Mouse (Mus musculus) liver, embryonic 13.5 days (tissue): ENCODE data around the gene Suclg2. TPM values are rescaled to one million over a fixed set of nuclear protein-coding genes. Genes with fewer than 3 reads are reported as not detected.

Source experiments
- ATAC-seq: fragments of 200-750 bp; cut with Nextera tagmentation; 2 replicates; pipeline ENCODE4 v1.8.0; 2017; ENCODE audit warnings: low read depth, mild to moderate bottlenecking, moderate number of reproducible peaks, moderate library complexity
- DNase-seq: peaks from one replicate; pipeline ENCODE4 v3.0.0; 2022
- H3K27ac ChIP-seq: fragments of 300-500 bp; sonication (generic); 2 replicates; pipeline ENCODE4 v1.5.1; 2015; ENCODE audit warnings: moderate library complexity, mild to moderate bottlenecking, inconsistent platforms
- H3K27me3 ChIP-seq: fragments of 300-500 bp; sonication (generic); 2 replicates; pipeline ENCODE4 v1.6.1; 2015; ENCODE audit warnings: mild to moderate bottlenecking, inconsistent platforms
- H3K36me3 ChIP-seq: fragments of 300-500 bp; sonication (generic); 2 replicates; pipeline ENCODE4 v1.6.1; 2015; ENCODE audit warnings: mild to moderate bottlenecking, inconsistent platforms
- H3K4me1 ChIP-seq: fragments of 300-500 bp; sonication (generic); replicated peaks from 2 replicates; pipeline ENCODE4 v1.6.1; 2015; ENCODE audit warnings: inconsistent platforms
- H3K4me2 ChIP-seq: fragments of 300-500 bp; sonication (generic); 2 replicates; pipeline ENCODE4 v1.6.1; 2015; ENCODE audit warnings: inconsistent platforms, mild to moderate bottlenecking, moderate library complexity
- H3K4me3 ChIP-seq: fragments of 300-500 bp; sonication (generic); replicated peaks from 2 replicates; pipeline ENCODE4 v1.5.1; 2015; ENCODE audit warnings: mild to moderate bottlenecking, inconsistent platforms
- H3K9ac ChIP-seq: fragments of 300-500 bp; sonication (generic); 2 replicates; pipeline ENCODE4 v1.6.1; 2015; ENCODE audit warnings: mild to moderate bottlenecking, inconsistent platforms
- H3K9me3 ChIP-seq: fragments of 300-500 bp; sonication (generic); replicated peaks from 2 replicates; pipeline ENCODE4 v1.6.1; 2016; ENCODE audit warnings: inconsistent platforms
- WGBS: fragments of 180-500 bp; shearing (Covaris S2); methylation state at CpG from one replicate; pipeline ENCODE4 v1.1.7; 2015; ENCODE audit not compliant: insufficient replicate concordance; 5-methylcytosine and 5-hydroxymethylcytosine counted together
- polyA plus RNA-seq: library from polyadenylated mRNA; unstranded; fragments of >200 nt; fragmentation: Nextera tagmentation; extraction: Ambion mirVana; gene quantifications from 2 replicates; pipeline ENCODE4 v1.2.1, GENCODE M21; 2015

Suclg2 gene
- 40.6 and 49.9 TPM in 2 replicates for polyA plus RNA-seq

GRCm38 (mm10) chr6:95718031-95718968 is at the start of gene Suclg2:
TSS of gene Suclg2 (minus strand) at chr6:95718800.
- H3K4me1 ChIP-seq: peaks cover 62% of the 10 kb centered on the region
- 0% methylated on average over 63 of the region's 74 CpGs for WGBS
- ATAC-seq (peak; percentile 93), DNase-seq (peak; percentile 64)
- peak within 1 kb of the TSS; percentile 92 for H3K4me2 ChIP-seq
- peak within 1 kb of the TSS; percentile 84 for H3K4me3 ChIP-seq
- H3K27me3 ChIP-seq: no peaks in the 10 kb centered on the region
- H3K9ac ChIP-seq: peak within 1 kb of the TSS; percentile 89
- H3K36me3 ChIP-seq: no peaks in the 10 kb centered on the region
- no peaks in the 10 kb centered on the region for H3K9me3 ChIP-seq
- peak within 1 kb of the TSS; percentile 53 for H3K27ac ChIP-seq

GRCm38 (mm10) chr6:95766566-95766965 is 48.0 kb upstream of the Suclg2 start:
- 54% methylated on average over 4 of the region's 4 CpGs for WGBS
- Histone ChIP-seq H3K36me3 (no peaks in the 10 kb centered on the region), H3K9ac (no peak overlapping the region), H3K9me3 (no peaks in the 10 kb centered on the region), H3K27ac (no peak overlapping the region), H3K4me1 (no peaks in the 10 kb centered on the region), H3K27me3 (no peaks in the 10 kb centered on the region), H3K4me3 (no peak overlapping the region), H3K4me2 (no peak overlapping the region)
- no peak for DNase-seq
- ATAC-seq: no peak

- Histone ChIP-seq H3K4me3 (no peak overlapping the region), H3K9ac (no peak overlapping the region), H3K4me1 (no peaks in the 10 kb centered on the region), H3K36me3 (no peaks in the 10 kb centered on the region), H3K27ac (no peak overlapping the region), H3K4me2 (no peak overlapping the region), H3K27me3 (no peaks in the 10 kb centered on the region), H3K9me3 (no peaks in the 10 kb centered on the region)
- WGBS: 67% methylated on average over 10 of the region's 10 CpGs
- no peak for DNase-seq
- no peak for ATAC-seq
These were observed 41.1 kb upstream of the Suclg2 start for GRCm38 (mm10) chr6:95759558-95760172.

- DNase-seq: no peak
These were observed 23.8 kb upstream of the Suclg2 start for GRCm38 (mm10) chr6:95742378-95742777.

GRCm38 (mm10) chr6:95731570-95732367 is 13.2 kb upstream of the Suclg2 start:
- DNase-seq (no peak), ATAC-seq (no peak)
- WGBS: 56% methylated on average over 11 of the region's 11 CpGs
- no peaks in the 10 kb centered on the region for H3K27me3 ChIP-seq
- H3K27ac ChIP-seq: no peak overlapping the region
- no peaks in the 10 kb centered on the region for H3K36me3 ChIP-seq
- no peaks in the 10 kb centered on the region for H3K4me1 ChIP-seq
- no peaks in the 10 kb centered on the region for H3K9me3 ChIP-seq
- H3K4me3 ChIP-seq: no peak overlapping the region
- H3K4me2 ChIP-seq: no peak overlapping the region
- H3K9ac ChIP-seq: no peak overlapping the region

More at GRCm38 (mm10) chr6:95742378-95742777, 23.8 kb upstream of the Suclg2 start:
- no peaks in the 10 kb centered on the region for H3K36me3 ChIP-seq
- no peak for ATAC-seq
- H3K4me2 ChIP-seq: no peak overlapping the region
- H3K4me3 ChIP-seq: no peak overlapping the region
- no peaks in the 10 kb centered on the region for H3K9me3 ChIP-seq
- H3K4me1 ChIP-seq: no peaks in the 10 kb centered on the region
- H3K9ac ChIP-seq: no peak overlapping the region
- 59% methylated on average over 4 of the region's 4 CpGs for WGBS
- H3K27ac ChIP-seq: no peak overlapping the region
- no peaks in the 10 kb centered on the region for H3K27me3 ChIP-seq

GRCm38 (mm10) chr6:95729399-95729798 is 10.8 kb upstream of the Suclg2 start:
- no peaks in the 10 kb centered on the region for H3K9me3 ChIP-seq
- ATAC-seq: no peak
- H3K9ac ChIP-seq: no peak overlapping the region
- no peaks in the 10 kb centered on the region for H3K27me3 ChIP-seq
- no peaks in the 10 kb centered on the region for H3K4me1 ChIP-seq
- WGBS: 51% methylated on average over 5 of the region's 5 CpGs
- no peaks in the 10 kb centered on the region for H3K36me3 ChIP-seq
- no peak overlapping the region for H3K4me2 ChIP-seq
- DNase-seq: no peak
- H3K27ac ChIP-seq: no peak overlapping the region
- H3K4me3 ChIP-seq: no peak overlapping the region

- 68% methylated on average over 6 of the region's 6 CpGs for WGBS
- Histone ChIP-seq H3K27ac (no peak overlapping the region), H3K36me3 (no peaks in the 10 kb centered on the region), H3K9me3 (no peaks in the 10 kb centered on the region), H3K27me3 (no peaks in the 10 kb centered on the region), H3K4me1 (peaks cover 9% of the 10 kb centered on the region), H3K9ac (no peak overlapping the region), H3K4me3 (no peak overlapping the region), H3K4me2 (no peak overlapping the region)
- DNase-seq (no peak), ATAC-seq (no peak)
These were observed 6.7 kb upstream of the Suclg2 start for GRCm38 (mm10) chr6:95725281-95725680.

GRCm38 (mm10) chr6:95723361-95723760 is 4.8 kb upstream of the Suclg2 start:
- no peak for ATAC-seq
- H3K4me2 ChIP-seq: no peak overlapping the region
- H3K36me3 ChIP-seq: no peaks in the 10 kb centered on the region
- no peak for DNase-seq
- H3K27ac ChIP-seq: no peak overlapping the region
- WGBS: 73% methylated on average over 6 of the region's 6 CpGs
- H3K4me1 ChIP-seq: peaks cover 19% of the 10 kb centered on the region
- H3K9me3 ChIP-seq: no peaks in the 10 kb centered on the region
- no peaks in the 10 kb centered on the region for H3K27me3 ChIP-seq
- no peak overlapping the region for H3K9ac ChIP-seq
- H3K4me3 ChIP-seq: no peak overlapping the region

GRCm38 (mm10) chr6:95719791-95720190 is 1.2 kb upstream of the Suclg2 start:
- no peaks in the 10 kb centered on the region for H3K9me3 ChIP-seq
- ATAC-seq (no peak), DNase-seq (no peak)
- no peak overlapping the region for H3K4me3 ChIP-seq
- no peak overlapping the region for H3K4me2 ChIP-seq
- 71% methylated on average over 3 of the region's 3 CpGs for WGBS
- peaks cover 50% of the 10 kb centered on the region for H3K4me1 ChIP-seq
- H3K36me3 ChIP-seq: no peaks in the 10 kb centered on the region
- H3K27ac ChIP-seq: no peak overlapping the region
- no peak overlapping the region for H3K9ac ChIP-seq
- H3K27me3 ChIP-seq: no peaks in the 10 kb centered on the region

- peak overlapping the region; percentile 92 for H3K4me2 ChIP-seq
- H3K9me3 ChIP-seq: no peaks in the 10 kb centered on the region
- peak; percentile 21 for DNase-seq
- peaks cover 57% of the 10 kb centered on the region for H3K4me1 ChIP-seq
- H3K9ac ChIP-seq: peak overlapping the region; percentile 35; the same call in 1 of the 2 replicates
- peak overlapping the region; percentile 51 for H3K27ac ChIP-seq
- H3K36me3 ChIP-seq: no peaks in the 10 kb centered on the region
- no peaks in the 10 kb centered on the region for H3K27me3 ChIP-seq
- H3K4me3 ChIP-seq: peak overlapping the region; percentile 84
- WGBS: no CpG with 5 or more reads among the region's 1 CpGs
- peak; percentile 73 for ATAC-seq
These were observed 351 bp upstream of the Suclg2 start for GRCm38 (mm10) chr6:95718969-95719333.

- DNase-seq (no peak), ATAC-seq (no peak)
- H3K4me2 ChIP-seq: peak overlapping the region; percentile 19
- peaks cover 67% of the 10 kb centered on the region for H3K4me1 ChIP-seq
- WGBS: 53% methylated on average over 3 of the region's 3 CpGs
- H3K4me3 ChIP-seq: no peak overlapping the region
- H3K9me3 ChIP-seq: no peaks in the 10 kb centered on the region
- H3K27me3 ChIP-seq: no peaks in the 10 kb centered on the region
- no peak overlapping the region for H3K9ac ChIP-seq
- no peak overlapping the region; the same call in 1 of the 2 replicates for H3K27ac ChIP-seq
- no peaks in the 10 kb centered on the region for H3K36me3 ChIP-seq
These were observed 1.5 kb downstream of the Suclg2 start for GRCm38 (mm10) chr6:95717071-95717470.
